Mouse (Mus musculus): Measurements from ENCODE around the gene Vps45.
A peak's percentile ranks its signal among the peaks of the same experiment; 100 is the strongest.
"Not testable (repeated sequence)": the region's sequence is repeated elsewhere in the genome, so short reads cannot be mapped to it uniquely, and the experiment has no call there.

The Vps45 gene

GRCm38 (mm10) chr3:95965518-95966451 lies 92.5 kb downstream of the Vps45 start:
- peak; percentile 29 to 64 for DNase-seq

- DNase-seq, result peak; percentile 57 to 66
Measured at GRCm38 (mm10) chr3:95963681-95964080, 94.6 kb downstream of the Vps45 start.

- no peak for DNase-seq
Measured at GRCm38 (mm10) chr3:95963230-95963629, 95.0 kb downstream of the Vps45 start.

- not testable (repeated sequence) for DNase-seq
Measured at GRCm38 (mm10) chr3:95962182-95962581, 96.1 kb downstream of the Vps45 start.

GRCm38 (mm10) chr3:95959807-95960206 lies 98.5 kb downstream of the Vps45 start:
- DNase-seq, result no peak

GRCm38 (mm10) chr3:95959082-95959481 lies 99.2 kb downstream of the Vps45 start:
- peak in 1 of 2 experiments; percentile 17 for DNase-seq

GRCm38 (mm10) chr3:95957359-95958148 lies 100.7 kb downstream of the Vps45 start:
- peak in 1 of 2 experiments; percentile 50 for DNase-seq

GRCm38 (mm10) chr3:95955318-95955717 lies 102.9 kb downstream of the Vps45 start:
- no peak for DNase-seq

- not testable (repeated sequence) for DNase-seq
Measured at GRCm38 (mm10) chr3:95954648-95955173, 103.6 kb downstream of the Vps45 start.

- DNase-seq, result no peak
Measured at GRCm38 (mm10) chr3:95953522-95953921, 104.7 kb downstream of the Vps45 start.

- no peak for DNase-seq
Measured at GRCm38 (mm10) chr3:95953023-95953422, 105.2 kb downstream of the Vps45 start.

- DNase-seq, result not testable (repeated sequence)
Measured at GRCm38 (mm10) chr3:95951566-95951965, 106.7 kb downstream of the Vps45 start.

- DNase-seq, result peak; percentile 91 to 95
Measured at GRCm38 (mm10) chr3:95950763-95951551, 107.3 kb downstream of the Vps45 start.

All from kidney, postnatal 4 days (tissue).